Mouse (Mus musculus) heart, postnatal 0 days (tissue): ENCODE results near the gene Hibadh. TPM values are rescaled to one million over a fixed set of nuclear protein-coding genes. Genes with fewer than 3 reads are reported as not detected.
A peak's percentile ranks its signal among the peaks of the same experiment; 100 is the strongest.

ENCODE experiments used
- ATAC-seq: fragments of 200-750 bp; cut with Nextera tagmentation; 2 replicates; pipeline ENCODE4 v1.8.0; 2017; ENCODE audit warnings: low read depth, moderate number of reproducible peaks, moderate library complexity; ENCODE audit not compliant: insufficient read depth
- DNase-seq: peaks from one replicate; pipeline ENCODE4 v3.0.0-alpha.2; 2016; ENCODE audit warnings: low spot score
- H3K27ac ChIP-seq: fragments of 300-500 bp; sonication (generic); 2 replicates; pipeline ENCODE4 v1.5.1; 2014; ENCODE audit warnings: low read depth, mild to moderate bottlenecking
- H3K27me3 ChIP-seq: fragments of 300-500 bp; sonication (generic); 2 replicates; pipeline ENCODE4 v1.6.1; 2014; ENCODE audit warnings: low read length, mixed read lengths; ENCODE audit not compliant: control insufficient read depth, insufficient read depth
- H3K36me3 ChIP-seq: fragments of 300-500 bp; sonication (generic); replicated peaks from 2 replicates; pipeline ENCODE4 v1.6.1; 2014; ENCODE audit warnings: low read length, mixed read lengths; ENCODE audit not compliant: control insufficient read depth, insufficient read depth
- H3K4me1 ChIP-seq: fragments of 300-500 bp; sonication (generic); 2 replicates; pipeline ENCODE4 v1.6.1; 2014; ENCODE audit warnings: antibody characterized with exemption; ENCODE audit not compliant: control insufficient read depth, insufficient read depth
- H3K4me2 ChIP-seq: fragments of 300-500 bp; sonication (generic); 2 replicates; pipeline ENCODE4 v1.6.1; 2014; ENCODE audit warnings: low read depth, mild to moderate bottlenecking, low read length, moderate library complexity
- H3K4me3 ChIP-seq: fragments of 300-500 bp; sonication (generic); 2 replicates; pipeline ENCODE4 v1.5.1; 2014; ENCODE audit warnings: low read depth, low read length
- H3K9ac ChIP-seq: fragments of 300-500 bp; sonication (generic); replicated peaks from 2 replicates; pipeline ENCODE4 v1.6.1; 2014; ENCODE audit warnings: low read depth, low read length, mixed read lengths
- H3K9me3 ChIP-seq: fragments of 300-500 bp; sonication (generic); replicated peaks from 2 replicates; pipeline ENCODE4 v1.6.1; 2016; ENCODE audit warnings: low read length; ENCODE audit not compliant: control insufficient read depth
- CTCF ChIP-seq: IDR thresholded peaks from 2 replicates; pipeline ENCODE4 v1.5.1; 2016; ENCODE audit warnings: antibody characterized with exemption, control low read depth, low read depth
- EP300 ChIP-seq: IDR thresholded peaks from 2 replicates; pipeline ENCODE4 v1.6.1; 2016; ENCODE audit warnings: antibody characterized with exemption, low read depth
- WGBS: fragments of 180-500 bp; shearing (Covaris S2); extraction: QIAGEN DNeasy Blood & Tissue Kit; methylation state at CpG from one replicate; pipeline ENCODE4 v1.1.7; 2014; 5-methylcytosine and 5-hydroxymethylcytosine counted together
- polyA plus RNA-seq: library from polyadenylated mRNA; unstranded; fragments of >200 nt; fragmentation: Nextera tagmentation; extraction: Ambion mirVana; gene quantifications from 2 replicates; pipeline ENCODE4 v1.2.1, GENCODE M21; 2015
- total RNA-seq: library from RNA; depleted of rRNA; stranded (reverse); fragments of >200 nt; gene quantifications from 2 replicates; pipeline ENCODE4 v1.2.3, GENCODE M21; 2014; ENCODE audit warnings: low replicate concordance

The Hibadh gene
- total and polyA plus RNA-seq, 2 experiments from 2014 or later = 111 to 228 TPM

GRCm38 (mm10) chr6:52638471-52639185 is 1.6 kb downstream of the Hibadh start:
- Histone ChIP-seq H3K36me3 (no peaks in the 10 kb centered on the region), H3K4me2 (peak overlapping the region; percentile 68), H3K27ac (no peak overlapping the region), H3K9me3 (no peaks in the 10 kb centered on the region), H3K9ac (no peak overlapping the region), H3K4me3 (peak overlapping the region; percentile 78), H3K27me3 (no peaks in the 10 kb centered on the region), H3K4me1 (peaks cover 11% of the 10 kb centered on the region)
- no peak for TF ChIP-seq CTCF
- no peak for TF ChIP-seq EP300
- ATAC-seq = no peak
- 79% methylated on average over 1 of the region's 1 CpGs for WGBS
- DNase-seq = no peak

GRCm38 (mm10) chr6:52637337-52637736 is 2.9 kb downstream of the Hibadh start:
- 91% methylated on average over 4 of the region's 4 CpGs for WGBS
- TF ChIP-seq EP300 (no peak), CTCF (no peak)
- DNase-seq (no peak), ATAC-seq (no peak)
- Histone ChIP-seq H3K9ac (no peak overlapping the region), H3K9me3 (no peaks in the 10 kb centered on the region), H3K4me2 (no peak overlapping the region), H3K36me3 (no peaks in the 10 kb centered on the region), H3K4me3 (no peak overlapping the region), H3K27me3 (no peaks in the 10 kb centered on the region), H3K4me1 (peaks cover 11% of the 10 kb centered on the region), H3K27ac (no peak overlapping the region)

- Histone ChIP-seq H3K9me3 (no peaks in the 10 kb centered on the region), H3K4me3 (no peak overlapping the region), H3K9ac (no peak overlapping the region), H3K4me1 (peaks cover 7% of the 10 kb centered on the region), H3K36me3 (no peaks in the 10 kb centered on the region), H3K27me3 (no peaks in the 10 kb centered on the region), H3K4me2 (no peak overlapping the region), H3K27ac (no peak overlapping the region)
- DNase-seq (no peak), ATAC-seq (no peak)
- TF ChIP-seq CTCF = no peak
- 87% methylated on average over 2 of the region's 2 CpGs for WGBS
These were observed 4.8 kb downstream of the Hibadh start for GRCm38 (mm10) chr6:52635395-52635794.

GRCm38 (mm10) chr6:52630625-52631024 is 9.6 kb downstream of the Hibadh start:
- H3K9ac ChIP-seq = no peak overlapping the region
- H3K9me3 ChIP-seq = no peaks in the 10 kb centered on the region
- H3K27me3 ChIP-seq = no peaks in the 10 kb centered on the region
- no peak overlapping the region for H3K27ac ChIP-seq
- TF ChIP-seq CTCF (no peak), EP300 (no peak)
- no peak overlapping the region for H3K4me3 ChIP-seq
- H3K4me1 ChIP-seq = no peaks in the 10 kb centered on the region
- ATAC-seq = no peak
- DNase-seq = no peak
- H3K4me2 ChIP-seq = no peak overlapping the region
- 86% methylated on average over 4 of the region's 4 CpGs for WGBS
- H3K36me3 ChIP-seq = peaks cover 18% of the 10 kb centered on the region

- Histone ChIP-seq H3K4me2 (no peak overlapping the region), H3K4me1 (no peaks in the 10 kb centered on the region)
These were observed 11.0 kb downstream of the Hibadh start for GRCm38 (mm10) chr6:52629180-52629579.

GRCm38 (mm10) chr6:52626735-52627134 is 13.5 kb downstream of the Hibadh start:
- TF ChIP-seq CTCF (no peak), EP300 (no peak)
- Histone ChIP-seq H3K27ac (no peak overlapping the region), H3K9me3 (no peaks in the 10 kb centered on the region), H3K4me2 (no peak overlapping the region), H3K4me3 (no peak overlapping the region), H3K36me3 (peaks cover 26% of the 10 kb centered on the region), H3K4me1 (no peaks in the 10 kb centered on the region), H3K9ac (no peak overlapping the region), H3K27me3 (no peaks in the 10 kb centered on the region)
- WGBS = 85% methylated on average over 4 of the region's 4 CpGs
- no peak for DNase-seq
- ATAC-seq = no peak

More at GRCm38 (mm10) chr6:52629180-52629579, 11.0 kb downstream of the Hibadh start:
- Histone ChIP-seq H3K9ac (no peak overlapping the region), H3K27ac (no peak overlapping the region), H3K4me3 (no peak overlapping the region), H3K27me3 (no peaks in the 10 kb centered on the region), H3K36me3 (peaks cover 18% of the 10 kb centered on the region), H3K9me3 (no peaks in the 10 kb centered on the region)
- DNase-seq (no peak), ATAC-seq (no peak)
- no peak for TF ChIP-seq CTCF
- WGBS = 92% methylated on average over 4 of the region's 4 CpGs
